Mouse (Mus musculus): Measurements from ENCODE around the gene Lgi1. TPM values are rescaled to one million over a fixed set of nuclear protein-coding genes. Genes with fewer than 3 reads are reported as not detected.

Gene Lgi1
- polyA plus RNA-seq, 1 experiment from 2014 or later, result 1.4 TPM

- WGBS, result 72% methylated on average over 5 of the region's 5 CpGs
- no peak for ATAC-seq (replicated peaks; ENCODE audit: insufficient number of reproducible peaks, low FRiP score, low TSS enrichment, low read depth)
Measured at GRCm38 (mm10) chr19:38267469-38267868, 3.1 kb downstream of the Lgi1 start.

GRCm38 (mm10) chr19:38271071-38271470 is 6.7 kb downstream of the Lgi1 start:
- Histone ChIP-seq H3K4me3 (ENCODE audit: low read depth, low read length) (no peak overlapping the region), H3K9ac (replicated peaks; ENCODE audit: low read length) (no peak overlapping the region), H3K27me3 (ENCODE audit: control insufficient read depth, insufficient read depth, low read length) (no peaks in the 10 kb centered on the region), H3K36me3 (replicated peaks; ENCODE audit: control insufficient read depth, insufficient read depth, low read depth, low read length) (no peaks in the 10 kb centered on the region), H3K4me2 (ENCODE audit: low read depth, low read length) (no peak overlapping the region), H3K27ac (replicated peaks; ENCODE audit: low read depth, low read length) (no peak overlapping the region), H3K9me3 (replicated peaks; ENCODE audit: control insufficient read depth, low read length) (no peaks in the 10 kb centered on the region), H3K4me1 (ENCODE audit: control insufficient read depth, insufficient read depth, low read length) (no peaks in the 10 kb centered on the region)
- ATAC-seq (replicated peaks; ENCODE audit: insufficient number of reproducible peaks, low FRiP score, low TSS enrichment, low read depth), result no peak
- WGBS, result 30% methylated on average over 6 of the region's 6 CpGs
- no peak for DNase-seq (ENCODE audit: low spot score)

More at GRCm38 (mm10) chr19:38267469-38267868, 3.1 kb downstream of the Lgi1 start:
- no peaks in the 10 kb centered on the region for H3K36me3 ChIP-seq (replicated peaks; ENCODE audit: control insufficient read depth, insufficient read depth, low read depth, low read length)
- no peak overlapping the region for H3K4me2 ChIP-seq (ENCODE audit: low read depth, low read length)
- no peak overlapping the region for H3K4me3 ChIP-seq (ENCODE audit: low read depth, low read length)
- H3K9ac ChIP-seq (replicated peaks; ENCODE audit: low read length), result no peak overlapping the region
- no peaks in the 10 kb centered on the region for H3K4me1 ChIP-seq (ENCODE audit: control insufficient read depth, insufficient read depth, low read length)
- H3K9me3 ChIP-seq (replicated peaks; ENCODE audit: control insufficient read depth, low read length), result no peaks in the 10 kb centered on the region
- no peaks in the 10 kb centered on the region for H3K27me3 ChIP-seq (ENCODE audit: control insufficient read depth, insufficient read depth, low read length)
- no peak overlapping the region for H3K27ac ChIP-seq (replicated peaks; ENCODE audit: low read depth, low read length)
- DNase-seq (ENCODE audit: low spot score), result no peak

- Histone ChIP-seq H3K4me1 (ENCODE audit: control insufficient read depth, insufficient read depth, low read length) (no peaks in the 10 kb centered on the region), H3K36me3 (replicated peaks; ENCODE audit: control insufficient read depth, insufficient read depth, low read depth, low read length) (no peaks in the 10 kb centered on the region), H3K9me3 (replicated peaks; ENCODE audit: control insufficient read depth, low read length) (no peaks in the 10 kb centered on the region), H3K4me2 (ENCODE audit: low read depth, low read length) (no peak overlapping the region), H3K4me3 (ENCODE audit: low read depth, low read length) (no peak overlapping the region), H3K9ac (replicated peaks; ENCODE audit: low read length) (no peak overlapping the region), H3K27me3 (ENCODE audit: control insufficient read depth, insufficient read depth, low read length) (no peaks in the 10 kb centered on the region), H3K27ac (replicated peaks; ENCODE audit: low read depth, low read length) (no peak overlapping the region)
- ATAC-seq (replicated peaks; ENCODE audit: insufficient number of reproducible peaks, low FRiP score, low TSS enrichment, low read depth), result no peak
- no peak for DNase-seq (ENCODE audit: low spot score)
- WGBS, result 62% methylated on average over 7 of the region's 7 CpGs
Measured at GRCm38 (mm10) chr19:38273820-38274219, 9.5 kb downstream of the Lgi1 start.

- Histone ChIP-seq H3K27me3 (ENCODE audit: control insufficient read depth, insufficient read depth, low read length) (no peaks in the 10 kb centered on the region), H3K4me2 (ENCODE audit: low read depth, low read length) (no peak overlapping the region), H3K4me3 (ENCODE audit: low read depth, low read length) (no peak overlapping the region), H3K9ac (replicated peaks; ENCODE audit: low read length) (no peak overlapping the region), H3K36me3 (replicated peaks; ENCODE audit: control insufficient read depth, insufficient read depth, low read depth, low read length) (no peaks in the 10 kb centered on the region), H3K4me1 (ENCODE audit: control insufficient read depth, insufficient read depth, low read length) (no peaks in the 10 kb centered on the region), H3K9me3 (replicated peaks; ENCODE audit: control insufficient read depth, low read length) (no peaks in the 10 kb centered on the region), H3K27ac (replicated peaks; ENCODE audit: low read depth, low read length) (no peak overlapping the region)
- ATAC-seq (replicated peaks; ENCODE audit: insufficient number of reproducible peaks, low FRiP score, low TSS enrichment, low read depth) (no peak), DNase-seq (ENCODE audit: low spot score) (no peak)
- WGBS, result 86% methylated on average over 15 of the region's 15 CpGs
Measured at GRCm38 (mm10) chr19:38274747-38275421, 10.5 kb downstream of the Lgi1 start.

DNA sequence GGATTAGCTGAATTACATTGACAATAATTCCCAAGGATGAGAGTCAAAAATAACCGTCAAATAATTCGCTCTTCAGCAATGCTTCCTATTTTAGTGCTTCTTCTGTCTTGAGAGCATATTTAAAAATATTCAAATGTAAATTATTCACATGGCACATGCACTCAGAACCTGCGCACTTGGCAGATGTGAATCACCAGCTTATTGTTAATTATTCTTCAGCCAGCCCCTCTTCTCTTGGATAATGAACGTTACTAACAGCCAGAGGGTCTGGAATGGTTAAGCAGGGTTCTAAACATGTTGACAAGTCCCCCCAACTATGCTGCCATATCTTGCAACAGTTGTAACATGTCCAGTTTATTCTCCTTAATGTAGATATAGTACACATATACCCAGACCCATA is 11.9 kb downstream of the Lgi1 start:
- no peaks in the 10 kb centered on the region for H3K27me3 ChIP-seq (ENCODE audit: control insufficient read depth, insufficient read depth, low read length)
- H3K4me2 ChIP-seq (ENCODE audit: low read depth, low read length), result no peak overlapping the region
- H3K36me3 ChIP-seq (replicated peaks; ENCODE audit: control insufficient read depth, insufficient read depth, low read depth, low read length), result no peaks in the 10 kb centered on the region
- ATAC-seq (replicated peaks; ENCODE audit: insufficient number of reproducible peaks, low FRiP score, low TSS enrichment, low read depth) (no peak), DNase-seq (ENCODE audit: low spot score) (no peak)
- H3K9ac ChIP-seq (replicated peaks; ENCODE audit: low read length), result no peak overlapping the region
- no peak overlapping the region for H3K27ac ChIP-seq (replicated peaks; ENCODE audit: low read depth, low read length)
- H3K4me1 ChIP-seq (ENCODE audit: control insufficient read depth, insufficient read depth, low read length), result no peaks in the 10 kb centered on the region
- WGBS, result 90% methylated on average over 4 of the region's 4 CpGs
- H3K4me3 ChIP-seq (ENCODE audit: low read depth, low read length), result no peak overlapping the region
- no peaks in the 10 kb centered on the region for H3K9me3 ChIP-seq (replicated peaks; ENCODE audit: control insufficient read depth, low read length)

DNA sequence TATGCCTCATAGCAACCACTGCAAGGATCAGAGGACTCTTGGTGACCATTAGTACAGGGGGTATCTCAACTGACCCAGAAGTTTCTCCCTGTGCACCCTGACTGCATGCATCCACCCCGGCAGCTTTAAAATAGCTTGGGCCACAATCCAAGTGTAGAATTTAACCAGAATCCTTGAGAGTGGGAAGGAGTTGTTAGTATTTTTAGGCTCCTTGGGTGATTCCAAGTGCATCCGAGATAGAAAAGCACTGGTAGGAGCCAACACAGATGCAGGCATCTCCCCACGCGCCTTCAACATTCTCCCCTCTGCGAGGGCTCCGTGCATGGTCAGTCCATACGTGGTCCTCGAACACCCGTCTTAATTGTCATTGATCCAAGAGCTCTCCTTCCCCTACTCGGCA is 15.9 kb downstream of the Lgi1 start:
- no peak overlapping the region for H3K27ac ChIP-seq (replicated peaks; ENCODE audit: low read depth, low read length)
- 94% methylated on average over 10 of the region's 10 CpGs for WGBS
- H3K4me2 ChIP-seq (ENCODE audit: low read depth, low read length), result no peak overlapping the region
- no peak overlapping the region for H3K4me3 ChIP-seq (ENCODE audit: low read depth, low read length)
- H3K9me3 ChIP-seq (replicated peaks; ENCODE audit: control insufficient read depth, low read length), result no peaks in the 10 kb centered on the region
- H3K27me3 ChIP-seq (ENCODE audit: control insufficient read depth, insufficient read depth, low read length), result no peaks in the 10 kb centered on the region
- no peaks in the 10 kb centered on the region for H3K4me1 ChIP-seq (ENCODE audit: control insufficient read depth, insufficient read depth, low read length)
- no peaks in the 10 kb centered on the region for H3K36me3 ChIP-seq (replicated peaks; ENCODE audit: control insufficient read depth, insufficient read depth, low read depth, low read length)
- no peak overlapping the region for H3K9ac ChIP-seq (replicated peaks; ENCODE audit: low read length)
- DNase-seq (ENCODE audit: low spot score) (no peak), ATAC-seq (replicated peaks; ENCODE audit: insufficient number of reproducible peaks, low FRiP score, low TSS enrichment, low read depth) (no peak)

DNA sequence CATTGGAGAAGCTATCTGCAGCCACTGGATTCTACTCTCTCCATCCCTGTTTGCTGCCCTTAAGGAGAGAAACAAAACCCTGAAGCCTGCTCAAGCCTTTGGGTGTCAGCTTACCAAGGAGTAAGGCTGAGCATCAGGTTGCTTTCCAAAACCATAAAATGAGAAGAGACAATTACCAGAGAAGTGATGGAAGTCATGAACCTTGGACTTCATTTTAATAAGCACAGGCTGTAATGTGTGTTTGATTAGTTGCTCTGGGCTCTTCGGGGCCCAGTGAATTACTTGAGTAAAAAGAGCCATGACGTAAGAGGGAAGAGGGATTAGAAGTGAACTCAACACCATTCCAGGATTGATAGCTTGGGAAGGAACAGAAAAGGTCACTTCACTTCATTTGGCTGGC is 18.1 kb downstream of the Lgi1 start:
- H3K4me1 ChIP-seq (ENCODE audit: control insufficient read depth, insufficient read depth, low read length), result no peaks in the 10 kb centered on the region
- ATAC-seq (replicated peaks; ENCODE audit: insufficient number of reproducible peaks, low FRiP score, low TSS enrichment, low read depth) (no peak), DNase-seq (ENCODE audit: low spot score) (peak; percentile 63)
- no peak overlapping the region for H3K9ac ChIP-seq (replicated peaks; ENCODE audit: low read length)
- H3K9me3 ChIP-seq (replicated peaks; ENCODE audit: control insufficient read depth, low read length), result no peaks in the 10 kb centered on the region
- no peaks in the 10 kb centered on the region for H3K27me3 ChIP-seq (ENCODE audit: control insufficient read depth, insufficient read depth, low read length)
- no peak overlapping the region for H3K27ac ChIP-seq (replicated peaks; ENCODE audit: low read depth, low read length)
- no peak overlapping the region for H3K4me2 ChIP-seq (ENCODE audit: low read depth, low read length)
- 23% methylated on average over 2 of the region's 2 CpGs for WGBS
- no peak overlapping the region for H3K4me3 ChIP-seq (ENCODE audit: low read depth, low read length)
- no peaks in the 10 kb centered on the region for H3K36me3 ChIP-seq (replicated peaks; ENCODE audit: control insufficient read depth, insufficient read depth, low read depth, low read length)

- no peak overlapping the region for H3K4me2 ChIP-seq (ENCODE audit: low read depth, low read length)
- H3K9me3 ChIP-seq (replicated peaks; ENCODE audit: control insufficient read depth, low read length), result no peaks in the 10 kb centered on the region
- no peak overlapping the region for H3K9ac ChIP-seq (replicated peaks; ENCODE audit: low read length)
- 71% methylated on average over 6 of the region's 6 CpGs for WGBS
- H3K27ac ChIP-seq (replicated peaks; ENCODE audit: low read depth, low read length), result no peak overlapping the region
- no peak for DNase-seq (ENCODE audit: low spot score)
- H3K4me3 ChIP-seq (ENCODE audit: low read depth, low read length), result no peak overlapping the region
- no peak for ATAC-seq (replicated peaks; ENCODE audit: insufficient number of reproducible peaks, low FRiP score, low TSS enrichment, low read depth)
- H3K27me3 ChIP-seq (ENCODE audit: control insufficient read depth, insufficient read depth, low read length), result no peaks in the 10 kb centered on the region
- no peaks in the 10 kb centered on the region for H3K36me3 ChIP-seq (replicated peaks; ENCODE audit: control insufficient read depth, insufficient read depth, low read depth, low read length)
- H3K4me1 ChIP-seq (ENCODE audit: control insufficient read depth, insufficient read depth, low read length), result no peaks in the 10 kb centered on the region
Measured at GRCm38 (mm10) chr19:38288556-38288955, 24.2 kb downstream of the Lgi1 start.
